Mouse (Mus musculus): ENCODE measurements around the gene Arhgap15. TPM values are rescaled to one million over a fixed set of nuclear protein-coding genes. Genes with fewer than 3 reads are reported as not detected.

The Arhgap15 gene
- polyA plus RNA-seq, 1 experiment = 0.63 TPM

DNA sequence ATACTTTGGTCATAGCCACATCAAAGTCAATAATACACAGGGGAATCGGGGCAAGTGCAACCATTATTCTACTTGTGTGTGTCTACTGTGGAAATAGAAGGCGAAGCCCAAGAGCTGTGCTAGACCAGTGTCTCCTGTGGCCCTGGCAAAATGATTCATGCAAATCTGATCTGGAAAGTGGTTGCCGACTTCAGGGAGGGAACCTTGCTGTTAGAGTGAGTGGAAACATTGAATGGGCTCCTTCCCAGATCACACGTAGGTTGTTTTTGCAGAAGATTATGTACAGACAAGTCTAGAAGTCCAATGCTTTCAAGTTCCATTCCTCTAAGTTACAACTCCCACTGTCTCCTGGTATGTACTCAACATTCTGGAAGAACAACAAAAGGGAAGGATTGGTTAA lies 606.2 kb downstream of the Arhgap15 start:
- no peak for DNase-seq (ENCODE audit: low read depth)

DNA sequence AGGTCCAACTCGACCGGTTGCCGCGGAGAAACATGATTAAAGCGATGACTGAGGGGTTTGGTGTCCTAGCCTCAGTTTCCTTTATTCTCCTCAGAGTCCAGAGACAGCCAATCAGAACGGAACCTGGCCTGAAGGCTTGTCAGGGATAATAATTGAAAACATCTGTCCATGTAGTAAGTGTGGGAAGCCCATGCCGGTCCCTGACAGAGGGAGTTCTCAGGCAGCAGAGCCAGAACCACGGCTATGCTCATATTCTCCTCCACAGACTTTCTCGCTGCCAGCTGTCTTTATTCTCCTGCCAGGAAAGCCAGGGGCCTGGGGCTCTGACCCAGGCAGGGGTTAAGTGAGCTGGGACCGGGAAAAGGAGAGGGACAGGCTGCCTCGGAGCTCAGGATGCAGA lies 606.7 kb downstream of the Arhgap15 start:
- no peak for DNase-seq (ENCODE audit: low read depth)

DNA sequence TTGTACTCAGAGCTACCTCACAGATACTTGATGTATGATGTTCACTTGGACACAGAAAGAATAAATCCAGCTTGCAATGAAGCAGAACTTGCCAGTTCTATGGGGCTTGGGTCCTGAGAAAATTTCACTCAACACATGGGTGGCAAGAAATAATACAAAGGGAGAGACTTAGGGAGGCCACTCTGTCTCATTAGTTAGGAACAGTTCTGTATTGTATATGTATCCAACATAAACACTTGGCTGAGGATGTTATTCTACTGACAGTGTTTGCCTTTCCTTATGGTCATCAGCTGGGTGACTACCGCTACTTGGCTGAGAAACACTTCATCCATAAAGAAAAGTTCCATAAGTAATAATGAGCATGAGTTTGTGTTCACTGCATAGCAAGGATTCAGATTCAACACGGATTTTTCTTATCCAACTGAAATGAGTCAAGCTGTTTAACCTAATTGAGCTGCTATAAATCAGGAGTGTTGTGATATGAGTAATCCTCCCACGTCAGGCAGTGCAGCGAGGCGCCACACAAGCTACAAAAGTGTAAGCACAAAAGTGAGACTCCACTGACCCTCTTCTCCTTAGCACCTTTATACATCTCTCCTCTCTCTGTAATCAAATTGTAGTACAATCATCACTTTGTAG lies 607.7 kb downstream of the Arhgap15 start:
- no peak for DNase-seq (ENCODE audit: low read depth)

DNA sequence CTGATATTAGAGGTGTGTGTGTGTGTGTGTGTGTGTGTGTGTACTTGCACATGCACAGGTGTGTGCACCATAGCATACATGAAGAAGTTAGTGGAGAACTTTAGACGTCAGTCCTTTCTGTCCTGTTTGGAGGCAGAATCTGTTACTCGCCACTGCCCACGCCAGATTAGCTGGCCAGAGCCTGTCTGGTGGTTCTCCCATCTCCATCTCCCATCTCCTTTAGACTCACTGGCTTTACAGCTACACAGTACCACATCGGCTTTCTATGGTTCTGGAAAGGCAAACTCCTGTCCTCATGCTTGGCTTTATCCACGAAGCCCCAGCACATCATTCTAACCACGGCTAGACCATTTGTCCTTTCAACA lies 608.2 kb downstream of the Arhgap15 start:
- DNase-seq (ENCODE audit: low read depth) = no peak

DNA sequence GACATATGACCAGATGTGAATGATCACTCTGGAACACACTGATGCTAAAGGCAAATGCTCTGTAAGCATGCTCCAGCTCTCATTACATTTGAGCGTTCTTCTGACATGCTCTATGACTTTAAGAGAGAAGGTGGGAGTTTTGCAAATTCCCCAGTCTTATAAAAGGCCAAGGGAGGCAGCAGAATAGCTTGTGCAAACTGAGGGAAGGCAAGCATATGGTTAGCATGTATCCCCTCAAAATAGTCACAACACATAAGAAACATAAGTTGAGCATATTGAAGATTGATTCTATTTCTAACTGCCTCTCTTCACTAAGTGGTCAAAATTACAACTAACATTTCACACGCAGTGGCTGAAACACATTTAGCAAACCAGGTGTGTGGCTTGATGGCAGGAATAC lies 631.6 kb downstream of the Arhgap15 start:
- DNase-seq (ENCODE audit: low read depth) = no peak

DNA sequence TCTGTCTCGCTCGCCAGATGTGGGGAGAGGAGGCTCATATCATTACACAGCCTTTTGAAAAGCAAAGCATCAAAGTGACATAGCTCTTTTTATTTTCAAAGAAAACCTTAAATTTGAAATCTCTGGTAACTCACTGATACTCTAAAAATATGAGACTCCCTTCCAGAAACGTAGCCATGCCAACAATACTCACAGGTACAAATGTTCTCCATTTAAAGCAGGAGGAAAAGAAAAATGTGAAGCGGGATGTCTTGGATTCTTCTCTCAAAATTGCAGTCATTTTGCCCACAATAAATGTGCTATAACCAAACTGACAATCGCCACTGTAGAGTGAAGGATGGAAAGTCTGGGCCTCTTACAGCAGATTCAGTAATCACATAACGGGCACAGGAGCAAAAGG lies 635.9 kb downstream of the Arhgap15 start:
- no peak for DNase-seq (ENCODE audit: low read depth)

DNA sequence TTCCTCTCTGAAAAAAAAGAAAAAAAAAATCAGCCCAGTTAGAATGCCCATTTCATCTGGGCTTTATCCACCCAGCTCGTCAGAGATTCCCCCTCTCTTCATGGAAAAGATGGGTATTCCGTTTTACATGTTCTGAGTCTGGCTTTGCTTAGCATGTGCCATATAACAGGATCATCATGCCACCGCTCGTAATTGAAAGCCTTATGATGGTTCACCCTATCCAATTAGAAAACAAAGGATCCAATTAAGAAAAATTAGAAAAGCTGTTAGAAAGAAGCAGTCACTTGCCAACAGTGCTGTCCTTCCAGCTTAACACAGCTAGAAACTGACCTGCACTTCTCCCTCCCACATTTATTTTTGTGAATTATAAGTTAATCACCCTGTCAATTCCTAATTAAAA lies 640.9 kb downstream of the Arhgap15 start:
- no peak for DNase-seq (ENCODE audit: low read depth)

DNA sequence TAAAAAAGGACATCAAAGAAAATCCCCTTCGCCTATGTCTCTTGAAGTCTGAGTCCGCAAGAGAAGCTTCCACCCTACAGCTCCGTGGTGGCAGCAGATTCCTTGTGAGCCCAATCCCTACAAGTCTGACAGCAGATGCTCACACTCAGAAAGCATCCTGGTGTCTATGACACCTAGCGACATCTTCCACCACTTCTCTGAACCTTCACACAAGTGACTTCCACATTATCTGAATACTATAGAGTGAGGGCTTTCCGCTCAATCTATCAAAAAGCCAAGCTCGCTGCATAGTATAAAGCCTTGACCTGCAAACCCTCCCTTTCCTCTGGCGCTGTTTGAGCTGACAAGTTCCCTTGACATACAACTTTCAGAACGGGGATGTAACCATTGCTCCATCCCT lies 645.2 kb downstream of the Arhgap15 start:
- DNase-seq (ENCODE audit: low read depth) = no peak

DNA sequence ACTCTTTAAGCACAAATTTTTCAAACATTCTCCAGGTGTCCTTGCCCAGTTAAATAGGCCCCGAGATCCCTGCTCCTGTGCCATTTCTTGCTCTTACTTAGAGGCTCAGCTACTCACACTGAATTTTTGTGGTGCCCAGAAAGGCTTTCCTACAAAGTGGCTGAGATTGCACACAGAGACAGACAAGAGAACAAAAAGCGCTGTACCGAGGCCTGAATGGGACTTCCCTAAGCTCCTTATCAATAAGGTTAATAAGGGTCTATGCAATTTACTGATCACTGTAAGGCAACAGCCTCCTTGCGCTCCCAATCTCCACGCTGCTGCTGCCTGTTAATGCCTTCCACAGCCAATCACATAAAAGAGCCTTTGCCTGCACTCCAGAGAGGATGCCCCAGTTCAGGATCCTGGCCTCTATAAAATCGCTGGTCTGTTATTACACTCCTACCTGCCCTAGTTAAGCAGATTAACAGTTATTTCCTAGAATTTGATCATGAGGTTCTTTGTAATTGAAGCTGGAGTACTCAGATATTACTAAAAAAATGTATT lies 646.4 kb downstream of the Arhgap15 start:
- DNase-seq (ENCODE audit: low read depth) = no peak

DNA sequence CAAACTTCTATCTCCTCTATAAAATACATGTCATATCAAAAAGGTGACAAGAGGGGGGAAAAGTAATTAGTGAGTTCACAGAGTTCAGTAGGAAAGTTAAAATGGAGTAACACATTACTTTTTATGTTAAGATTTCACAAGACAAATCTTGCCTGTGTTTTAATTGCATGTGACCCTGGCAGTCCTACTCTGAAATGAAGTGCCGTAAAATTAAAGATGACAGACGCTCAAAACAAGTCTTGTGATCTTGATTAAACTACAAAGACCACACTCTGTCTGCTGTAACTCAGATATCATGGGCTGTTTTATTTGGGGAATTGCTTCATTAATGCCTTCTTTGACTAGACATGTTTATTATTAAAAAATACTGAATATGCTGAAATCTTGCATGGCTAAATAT lies 647.0 kb downstream of the Arhgap15 start:
- no peak for DNase-seq (ENCODE audit: low read depth)

DNA sequence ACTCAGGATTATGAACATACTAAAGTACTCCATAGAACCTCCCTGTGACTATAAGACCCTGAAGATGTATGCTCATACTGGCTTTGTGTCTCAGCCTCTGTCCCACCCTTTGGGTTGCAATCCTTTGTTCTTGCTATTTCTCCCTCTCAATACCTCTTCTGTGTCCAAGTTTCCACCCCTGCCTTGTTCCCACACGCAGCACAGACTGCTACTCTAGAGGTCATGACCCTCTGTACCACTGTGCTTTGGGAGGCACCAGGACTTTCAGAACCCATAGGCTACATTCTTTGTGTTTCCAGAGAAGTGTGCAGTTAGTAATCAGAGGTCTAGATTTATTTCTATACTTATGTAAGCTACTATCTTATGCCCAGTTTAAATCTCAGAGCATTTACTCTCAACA lies 648.6 kb downstream of the Arhgap15 start:
- no peak for DNase-seq (ENCODE audit: low read depth)

DNA sequence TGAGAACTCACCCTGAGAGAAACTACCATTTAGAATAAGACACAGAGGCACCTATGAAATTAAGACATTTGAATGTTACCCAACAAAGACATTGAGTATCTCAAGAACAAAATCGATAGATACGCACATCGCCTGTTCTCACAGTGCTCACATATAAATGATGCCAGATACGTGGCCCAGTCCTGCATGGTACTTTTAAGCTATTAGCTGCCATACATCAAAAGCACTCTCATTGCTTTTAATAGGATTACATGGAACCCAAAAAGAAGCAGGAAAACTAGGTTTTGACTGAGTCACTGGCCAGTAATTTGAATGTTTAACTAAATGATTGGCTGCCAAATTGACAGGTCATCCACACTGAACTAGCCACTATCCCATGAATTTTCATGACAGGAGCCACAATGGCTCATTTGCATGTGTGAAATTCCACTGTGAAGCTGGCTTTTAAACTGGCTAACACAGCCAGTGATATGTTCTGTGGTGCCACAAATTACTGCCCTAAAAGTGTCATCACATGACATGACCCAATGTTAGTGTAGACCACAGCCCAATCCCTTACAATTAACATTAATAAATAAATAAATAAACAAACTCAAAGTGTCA lies 649.2 kb downstream of the Arhgap15 start:
- no peak for DNase-seq (ENCODE audit: low read depth)

DNA sequence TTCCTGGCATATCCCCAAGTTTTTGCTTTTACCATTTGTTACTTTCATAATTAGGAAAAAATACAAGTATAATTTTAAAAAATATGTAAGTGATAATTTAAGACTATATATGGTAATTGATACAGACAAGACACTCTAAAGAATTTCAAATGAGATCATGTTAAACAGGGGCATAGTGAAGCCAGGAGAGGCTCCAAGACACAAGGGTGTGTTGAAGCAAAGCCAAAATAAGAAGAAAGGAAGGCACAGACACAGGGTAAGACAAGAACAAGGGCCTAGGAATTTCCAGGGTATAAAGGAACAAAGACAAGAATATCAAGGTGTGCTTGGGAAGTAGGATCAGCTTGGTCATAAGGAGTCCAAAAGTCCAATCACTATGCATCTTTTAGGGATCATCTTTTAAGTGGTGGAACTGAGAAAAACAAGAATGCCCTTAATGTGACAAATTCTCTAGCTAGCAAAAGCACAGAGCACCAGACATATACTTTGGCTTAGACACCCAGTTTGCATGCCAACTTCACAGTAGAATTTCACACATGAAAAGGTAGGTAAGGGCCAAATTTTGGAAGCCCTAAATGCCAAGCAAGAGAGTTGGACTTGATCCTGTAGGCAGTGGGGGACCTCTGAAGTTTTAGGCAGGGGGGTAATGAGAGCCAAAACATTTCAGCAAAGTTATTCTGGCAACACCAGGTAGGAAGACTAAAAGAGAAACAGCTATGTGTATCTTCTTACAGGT lies 650.7 kb downstream of the Arhgap15 start:
- no peak for DNase-seq (ENCODE audit: low read depth)

DNA sequence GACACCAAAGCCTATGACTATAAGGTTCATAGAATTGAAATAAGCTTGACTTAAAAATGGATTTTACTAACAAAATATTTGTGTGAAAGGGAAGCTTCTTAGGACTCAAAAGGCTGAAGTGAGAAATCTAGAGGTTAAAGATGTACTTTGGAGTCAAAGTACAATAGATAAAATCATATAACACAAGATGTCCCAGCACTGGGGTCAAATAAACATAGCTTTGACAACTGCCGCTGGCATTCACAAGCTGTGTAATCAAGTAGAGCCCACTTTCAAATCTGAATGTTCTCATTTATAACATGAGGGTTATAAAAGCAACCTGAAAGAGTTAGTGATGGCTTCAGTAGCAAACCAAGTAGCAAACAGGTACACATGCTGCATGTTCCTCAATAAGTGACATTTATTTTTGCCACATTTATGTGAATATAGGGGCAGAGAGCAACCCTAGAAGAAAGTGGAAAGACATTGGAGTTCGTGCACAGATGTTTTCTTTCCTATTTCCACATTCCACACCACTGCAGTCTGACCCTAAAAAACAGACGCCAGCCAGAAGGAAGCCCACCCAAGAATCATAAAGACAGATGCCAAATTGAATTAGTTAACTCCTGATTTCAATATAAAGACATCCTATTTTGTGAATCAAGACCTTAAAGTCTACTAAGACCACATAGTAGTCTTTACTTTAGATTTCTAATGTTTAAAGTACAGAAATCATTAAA lies 653.2 kb downstream of the Arhgap15 start:
- no peak for DNase-seq (ENCODE audit: low read depth)

DNA sequence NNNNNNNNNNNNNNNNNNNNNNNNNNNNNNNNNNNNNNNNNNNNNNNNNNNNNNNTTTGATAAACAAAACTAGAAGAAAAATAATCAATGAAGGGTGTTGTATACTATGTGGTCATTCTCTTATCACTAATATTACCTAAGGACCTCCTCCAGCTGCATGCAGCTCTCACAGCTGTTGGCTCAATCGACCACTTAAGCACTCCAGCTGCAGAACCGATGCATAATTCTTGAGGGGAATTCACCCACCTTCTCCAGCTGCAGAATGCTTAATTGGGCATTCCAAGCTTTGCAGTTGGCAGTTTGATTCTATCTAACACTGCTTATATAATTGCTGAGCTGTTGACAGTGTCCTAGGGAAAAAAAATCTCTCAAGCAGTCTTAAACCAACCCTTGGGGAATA lies 663.0 kb downstream of the Arhgap15 start:
- DNase-seq (ENCODE audit: low read depth) = no peak

DNA sequence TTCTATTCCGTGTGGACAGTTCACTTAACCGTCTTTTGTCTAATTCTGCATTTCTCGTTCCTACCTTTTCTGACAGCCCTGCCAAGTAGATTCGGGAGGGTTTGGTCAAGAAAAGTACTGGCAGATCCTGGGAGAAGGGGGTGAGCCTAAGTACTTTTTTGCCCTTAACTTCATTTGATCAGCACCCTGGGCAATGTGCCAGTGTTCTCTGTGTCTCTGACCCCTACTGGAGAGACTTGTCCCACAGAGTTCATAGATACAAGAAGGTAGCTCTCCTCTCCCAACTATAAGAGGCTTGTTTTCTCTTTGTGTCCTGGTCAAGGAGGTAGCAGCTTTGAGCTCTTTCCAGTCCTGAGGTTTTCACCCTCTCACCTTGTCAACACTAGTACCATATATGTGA lies 667.7 kb downstream of the Arhgap15 start:
- DNase-seq (ENCODE audit: low read depth) = no peak

DNA sequence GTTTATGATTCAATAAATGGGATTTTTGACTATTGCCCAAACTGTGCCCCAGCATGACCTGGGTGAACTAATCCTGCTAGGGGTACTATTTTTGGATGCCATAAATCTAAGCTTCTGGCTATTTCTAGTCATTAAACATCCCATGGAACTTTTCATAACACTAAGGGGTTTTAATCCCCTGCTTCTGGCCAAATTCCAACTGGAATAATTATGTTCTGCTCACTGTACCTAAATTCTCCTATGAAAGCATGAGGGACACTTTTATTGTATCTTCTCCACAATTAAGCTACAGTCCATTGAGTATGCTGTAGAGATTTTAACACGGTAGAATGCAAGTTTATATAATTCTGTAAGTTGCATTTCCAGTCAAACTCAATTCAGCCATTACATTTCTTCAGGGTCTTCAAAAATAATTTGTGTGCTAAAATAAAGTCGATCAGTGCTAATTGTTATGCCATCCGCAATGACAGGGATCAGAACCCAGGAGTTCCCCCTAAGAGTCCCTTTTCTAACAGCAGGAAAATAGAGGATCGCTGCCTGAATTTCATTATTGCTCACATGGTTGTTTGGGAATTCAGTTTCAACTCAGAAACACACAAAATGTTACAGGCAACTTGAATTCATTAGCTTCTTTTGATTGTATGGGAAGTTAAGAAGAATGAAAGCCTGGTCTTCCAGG lies 671.1 kb downstream of the Arhgap15 start:
- no peak for DNase-seq (ENCODE audit: low read depth)

DNA sequence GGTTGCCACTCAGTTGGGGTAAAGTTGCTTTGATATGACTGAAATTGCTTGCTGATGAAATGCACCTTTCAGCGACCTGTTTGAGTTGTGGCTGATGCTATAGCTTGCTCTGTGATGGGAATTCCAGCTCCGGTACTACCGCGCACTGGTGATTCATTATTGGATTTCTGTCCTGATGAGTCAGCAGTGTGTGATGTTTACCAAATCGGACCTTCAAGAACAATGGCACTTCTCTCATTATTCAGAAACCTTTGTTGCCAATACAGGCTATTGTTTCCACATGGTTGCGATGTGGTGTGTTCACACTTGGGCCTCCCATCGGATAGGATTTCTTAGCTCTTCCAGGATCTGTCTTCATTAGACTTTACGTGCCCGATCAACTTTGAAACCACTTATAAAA lies 681.9 kb downstream of the Arhgap15 start:
- DNase-seq (ENCODE audit: low read depth) = no peak

DNA sequence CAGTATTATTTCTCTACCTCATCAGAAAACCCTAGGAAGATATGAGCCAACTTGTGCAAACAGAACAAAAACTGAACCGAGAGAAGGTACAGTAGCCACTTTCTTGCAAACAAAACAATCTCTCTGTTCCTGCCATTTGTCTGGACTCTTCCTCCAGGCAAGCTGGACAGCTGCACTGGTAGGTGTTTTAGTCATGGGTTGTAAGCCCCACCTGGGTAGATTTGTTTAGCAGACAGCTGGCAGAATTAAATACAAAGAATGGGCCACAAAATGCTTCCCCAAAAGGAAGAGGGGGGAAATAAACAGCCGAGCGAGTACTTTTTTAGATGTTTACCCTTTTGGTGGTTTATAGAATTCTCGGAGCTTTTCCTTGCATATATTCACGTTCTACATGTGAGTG lies 688.0 kb downstream of the Arhgap15 start:
- no peak for DNase-seq (ENCODE audit: low read depth)

DNA sequence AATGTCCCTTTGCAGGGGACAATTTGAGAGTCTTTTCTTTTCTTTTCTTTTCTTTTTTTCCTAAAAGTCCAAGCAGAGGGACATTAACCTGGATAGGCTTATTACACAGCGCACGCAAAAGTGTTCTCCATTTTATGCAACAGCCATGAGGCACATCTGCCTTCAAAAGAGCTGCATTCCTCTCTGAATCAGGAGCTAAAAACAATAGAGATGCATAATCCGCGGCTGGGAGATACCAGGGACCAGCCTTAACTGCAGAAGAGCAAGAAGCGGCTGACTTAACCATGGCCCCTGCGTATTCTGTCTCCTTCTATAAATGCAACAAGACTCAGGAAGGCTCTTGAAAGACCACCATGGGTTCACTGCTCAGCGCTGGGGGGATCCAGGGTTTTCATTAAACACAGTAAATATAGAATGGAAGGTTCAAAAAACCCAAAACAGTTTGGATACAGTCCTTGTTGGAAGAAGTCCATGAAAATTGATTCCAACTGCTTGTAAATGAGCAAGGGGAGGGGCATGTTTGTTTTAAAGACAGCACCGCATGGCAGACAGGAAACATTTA lies 689.0 kb downstream of the Arhgap15 start:
- DNase-seq (ENCODE audit: low read depth) = no peak

DNA sequence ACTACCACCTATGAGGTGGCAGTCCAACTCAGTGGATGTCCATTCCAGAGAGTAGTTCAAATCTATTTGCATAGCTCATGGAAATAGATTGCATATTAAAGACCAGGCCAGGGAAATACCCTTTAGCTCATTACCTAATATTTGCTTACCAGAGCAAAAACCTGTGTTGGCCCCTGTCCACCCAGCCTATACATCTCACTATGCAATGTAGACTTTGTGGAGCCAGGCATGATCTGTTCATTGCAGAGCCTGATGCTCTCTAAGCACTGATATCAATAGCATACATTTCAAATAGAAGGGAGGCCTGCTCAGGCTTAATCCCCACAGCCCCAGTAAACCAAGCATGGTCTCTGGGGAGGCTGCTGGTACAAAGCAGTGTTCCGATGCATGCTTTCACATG lies 689.4 kb downstream of the Arhgap15 start:
- DNase-seq (ENCODE audit: low read depth) = no peak

DNA sequence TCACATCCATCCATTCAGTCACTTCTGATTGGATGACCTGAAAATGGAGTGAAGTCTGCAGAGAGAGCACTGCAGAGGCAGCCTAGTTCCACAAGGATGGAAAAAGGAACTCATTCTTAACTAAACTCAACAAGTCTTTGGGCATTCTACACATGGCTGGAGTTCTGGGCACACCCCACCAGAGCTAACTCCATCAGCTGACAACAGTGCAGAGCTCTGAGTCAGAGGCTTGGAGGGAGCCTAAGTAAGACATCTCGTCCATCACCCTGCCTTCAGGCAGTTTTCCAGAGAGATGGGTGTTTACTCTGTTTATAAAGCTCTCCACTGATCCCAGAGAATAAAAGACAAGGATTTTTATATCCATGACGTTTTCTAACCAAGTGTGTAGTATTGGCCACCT lies 696.3 kb downstream of the Arhgap15 start:
- no peak for DNase-seq (ENCODE audit: low read depth)

Data from gonadal fat pad, adult 2 months (tissue).